Mouse (Mus musculus): ENCODE data around the gene Uncx. TPM values are rescaled to one million over a fixed set of nuclear protein-coding genes. Genes with fewer than 3 reads are reported as not detected.
"Not testable (repeated sequence)": the region's sequence is repeated elsewhere in the genome, so short reads cannot be mapped to it uniquely, and the experiment has no call there.

Gene Uncx
- polyA plus RNA-seq, 1 experiment = not detected

- DNase-seq (ENCODE audit: low read depth) = no peak
Measured at GRCm38 (mm10) chr5:139561363-139562001, 18.2 kb downstream of the Uncx start.

DNA sequence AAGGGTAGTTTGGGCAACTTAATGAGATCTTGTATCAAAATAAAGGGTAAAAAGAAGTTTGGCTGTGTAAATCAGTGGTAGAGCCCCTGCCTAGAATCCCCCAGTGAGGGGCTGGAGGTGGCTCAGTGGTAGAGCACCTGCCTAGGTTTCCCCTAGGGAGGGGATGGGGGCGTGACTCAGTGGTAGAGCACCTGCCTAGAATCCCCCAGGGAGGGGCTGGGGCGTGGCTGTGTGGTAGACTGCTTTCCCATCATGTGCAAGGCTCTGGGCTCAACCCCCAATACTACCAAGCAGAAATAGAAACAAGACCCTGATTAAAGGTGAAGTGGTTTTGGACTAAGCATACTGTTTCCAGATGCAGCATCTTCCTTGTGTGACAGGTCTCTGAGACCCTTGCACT, 21.4 kb downstream of the Uncx start:
- no peak for DNase-seq (ENCODE audit: low read depth)

DNA sequence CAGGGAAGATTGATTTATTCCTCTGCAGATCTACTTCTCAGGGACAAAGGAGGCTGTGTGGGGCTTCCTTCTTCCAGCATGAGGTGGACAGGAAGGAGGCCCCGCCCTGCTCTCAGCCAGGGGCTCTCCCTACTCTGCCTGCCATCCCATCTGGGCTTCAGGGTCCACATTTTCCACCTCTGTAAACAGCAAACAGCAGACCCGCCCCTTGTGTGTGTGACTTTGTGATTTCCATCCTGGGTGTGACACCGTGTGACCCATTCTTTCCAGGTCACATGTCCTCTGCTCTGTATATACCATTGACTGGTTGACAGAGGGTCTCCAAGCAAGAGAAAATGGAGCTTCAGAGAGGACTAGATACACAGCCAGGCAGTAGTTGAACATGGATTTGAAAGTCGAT, 22.2 kb downstream of the Uncx start:
- DNase-seq (ENCODE audit: low read depth) = no peak

- no peak for DNase-seq (ENCODE audit: low read depth)
Measured at GRCm38 (mm10) chr5:139566640-139567399, 23.5 kb downstream of the Uncx start.

GRCm38 (mm10) chr5:139568079-139568478, 24.8 kb downstream of the Uncx start:
- DNase-seq (ENCODE audit: low read depth) = no peak

DNA sequence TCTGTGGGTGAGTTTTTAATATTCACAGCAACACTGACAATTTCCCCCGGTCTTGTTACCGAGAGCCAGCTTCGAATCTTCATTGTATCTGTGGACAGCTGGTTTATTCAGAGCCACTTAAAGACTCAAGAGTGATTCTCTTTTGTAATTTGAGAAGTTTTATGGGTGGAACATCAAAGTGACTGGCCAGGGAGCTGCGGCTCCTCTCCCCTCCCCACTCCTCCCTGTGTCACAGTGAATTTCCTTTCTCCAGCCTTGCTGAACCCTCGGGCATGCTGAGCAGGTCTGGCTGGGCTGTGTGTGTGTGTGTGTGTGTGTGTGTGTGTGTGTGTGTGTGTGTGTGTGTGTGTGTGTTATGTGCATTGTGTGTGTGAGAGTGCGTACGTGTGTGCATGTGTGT, 29.2 kb downstream of the Uncx start:
- no peak for DNase-seq (ENCODE audit: low read depth)

DNA sequence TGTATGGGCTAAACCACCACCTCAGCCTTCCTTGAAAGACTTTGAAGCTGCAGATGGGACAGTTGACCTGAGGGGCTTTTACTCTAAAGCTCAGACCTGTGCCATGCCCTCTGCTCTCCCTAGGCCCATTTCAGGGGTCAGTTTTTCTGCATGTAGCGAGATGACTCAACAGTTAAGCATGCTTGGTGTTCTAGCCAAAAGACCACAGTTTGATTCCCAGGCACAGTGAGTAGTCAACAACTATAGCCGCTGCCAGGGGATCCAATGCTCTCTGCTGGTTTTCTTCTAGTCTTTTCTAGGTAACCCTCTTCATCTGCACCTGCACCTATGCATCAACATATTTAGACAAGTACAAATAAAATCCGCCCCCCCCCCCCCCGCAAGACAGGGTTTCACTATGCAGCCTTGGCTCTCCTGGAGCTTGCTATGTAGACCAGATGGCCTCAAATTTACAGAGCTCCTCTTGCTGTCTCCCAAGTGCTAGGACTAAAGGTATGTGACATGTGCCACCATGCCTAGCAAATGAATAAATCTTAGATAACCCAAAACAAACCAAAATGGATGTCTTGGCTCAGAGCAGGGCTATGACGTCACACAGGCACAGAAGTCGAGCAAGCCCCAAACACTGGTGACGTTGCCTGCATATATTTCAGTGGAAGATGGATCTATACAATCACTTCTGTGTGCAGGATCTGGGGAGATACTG, 30.5 kb downstream of the Uncx start:
- no peak for DNase-seq (ENCODE audit: low read depth)

DNA sequence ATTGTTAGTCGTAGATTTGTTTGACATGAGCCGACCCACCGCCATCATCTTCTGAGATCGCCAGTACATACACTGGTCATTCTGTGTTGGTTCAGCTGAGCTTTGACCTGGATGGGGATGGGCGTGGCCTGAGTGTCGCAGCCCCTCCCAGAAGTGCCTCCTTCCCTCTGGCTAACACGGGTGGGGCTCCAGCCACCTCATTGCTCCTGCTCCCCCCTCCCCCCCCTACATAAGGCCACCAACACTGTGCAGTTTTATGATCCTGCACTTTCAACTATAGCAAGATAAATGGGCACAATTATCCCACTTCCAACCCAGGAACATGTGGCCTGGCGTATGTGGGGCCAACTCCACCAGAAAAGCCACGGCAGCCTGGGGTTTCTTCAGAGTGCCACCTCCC, 31.8 kb downstream of the Uncx start:
- DNase-seq (ENCODE audit: low read depth) = no peak

- no peak for DNase-seq (ENCODE audit: low read depth)
Measured at GRCm38 (mm10) chr5:139580171-139580743, 37.0 kb downstream of the Uncx start.

DNA sequence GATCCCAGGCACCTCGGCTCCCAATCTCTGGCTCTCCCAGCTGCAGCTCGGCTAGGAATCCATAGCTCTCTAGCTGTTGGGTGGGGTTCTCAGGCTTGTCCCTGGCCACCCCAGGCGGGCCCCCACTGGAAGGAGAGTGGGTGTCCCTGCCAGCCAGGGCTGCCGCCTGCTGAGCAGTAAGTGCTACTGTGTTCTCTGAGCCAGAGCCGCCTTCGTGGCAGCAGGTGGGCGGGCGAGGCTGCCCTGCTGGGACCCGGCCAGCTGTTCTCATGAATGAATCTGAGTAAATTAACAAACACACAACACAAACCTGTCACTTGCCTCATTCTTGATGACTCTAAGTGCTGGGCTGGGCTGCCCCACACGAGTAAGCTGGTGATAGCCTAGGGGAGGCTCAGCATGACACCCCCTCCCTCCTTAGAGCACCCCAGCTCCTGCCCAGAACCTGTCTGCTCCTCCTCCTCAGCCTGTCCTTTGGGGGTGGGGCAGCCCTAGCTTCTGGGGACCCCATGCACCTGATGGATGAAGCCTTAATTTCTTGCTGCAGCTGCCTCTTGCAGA, 38.1 kb downstream of the Uncx start:
- no peak for DNase-seq (ENCODE audit: low read depth)

DNA sequence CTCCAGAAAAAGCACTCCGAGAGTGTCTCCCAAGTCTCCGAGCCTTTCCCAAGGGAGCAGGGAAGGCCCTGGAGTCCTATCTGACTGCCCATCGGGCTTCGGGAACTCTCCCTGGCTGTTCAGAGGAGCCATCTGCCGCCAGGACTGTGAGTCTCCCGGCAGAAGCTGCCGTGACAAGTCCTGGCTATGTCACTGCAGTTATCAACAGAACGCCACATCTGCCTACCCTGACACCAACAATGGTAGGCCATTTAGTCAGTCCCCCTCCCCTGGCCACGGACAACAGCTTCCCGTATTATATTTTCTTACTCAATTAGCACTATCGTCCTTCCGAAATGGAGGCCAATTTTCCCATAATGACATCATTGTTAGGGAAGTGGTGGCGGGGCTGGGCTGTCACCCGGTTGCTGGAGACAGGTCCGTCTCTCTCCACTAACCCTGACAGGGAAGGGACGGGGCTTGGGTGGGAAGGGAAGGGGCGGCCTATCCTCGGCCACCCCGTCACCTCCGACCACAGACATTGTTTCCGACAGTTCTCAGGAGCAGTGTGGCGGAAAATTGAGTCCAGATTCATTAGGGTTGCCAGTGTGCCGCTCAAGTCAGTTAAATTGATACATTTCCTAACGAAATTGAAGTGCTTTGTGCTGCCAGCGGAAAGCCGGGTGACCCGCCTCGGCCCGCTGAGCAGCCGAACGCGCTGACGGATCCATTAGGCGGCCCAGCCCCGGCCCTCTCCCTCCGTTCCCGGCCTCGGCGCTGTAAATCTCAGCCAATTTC, 41.9 kb downstream of the Uncx start:
- DNase-seq (ENCODE audit: low read depth) = no peak

GRCm38 (mm10) chr5:139585748-139586060, 42.4 kb downstream of the Uncx start:
- DNase-seq (ENCODE audit: low read depth) = no peak

GRCm38 (mm10) chr5:139587459-139587858, 44.2 kb downstream of the Uncx start:
- not testable (repeated sequence) for DNase-seq (ENCODE audit: low read depth)

DNA sequence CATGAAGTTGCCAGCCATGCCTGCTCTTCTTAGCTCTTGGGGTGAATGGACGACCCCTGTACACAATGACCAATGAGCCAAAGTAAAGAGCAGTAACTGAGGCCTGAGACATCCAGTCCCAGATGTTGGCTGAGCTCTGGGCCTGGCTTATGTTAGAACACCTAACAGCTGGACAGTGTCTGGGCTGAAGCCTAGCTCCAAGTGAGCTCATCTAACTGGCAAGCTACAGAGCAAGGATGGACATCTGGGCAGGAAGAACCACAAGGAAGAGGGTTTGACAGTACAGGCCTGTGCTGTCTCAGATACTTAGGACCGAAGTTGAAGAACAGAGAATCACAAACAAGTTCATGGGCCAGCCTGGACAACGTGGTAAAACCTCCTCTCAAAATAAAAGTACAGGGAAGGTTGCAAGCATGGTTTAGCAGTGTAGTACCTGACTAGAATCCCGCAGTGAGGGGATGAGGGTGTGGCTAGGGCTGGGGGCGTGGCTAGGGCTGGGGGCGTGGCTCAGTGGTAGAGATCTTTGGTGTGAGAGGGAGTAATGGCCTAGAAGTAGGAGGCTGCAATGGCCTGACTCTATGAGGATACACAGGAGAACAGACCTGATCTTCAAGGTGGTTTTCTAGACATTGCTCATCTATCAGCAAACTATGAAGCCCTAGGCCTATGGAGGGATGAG, 47.5 kb downstream of the Uncx start:
- not testable (repeated sequence) for DNase-seq (ENCODE audit: low read depth)

DNA sequence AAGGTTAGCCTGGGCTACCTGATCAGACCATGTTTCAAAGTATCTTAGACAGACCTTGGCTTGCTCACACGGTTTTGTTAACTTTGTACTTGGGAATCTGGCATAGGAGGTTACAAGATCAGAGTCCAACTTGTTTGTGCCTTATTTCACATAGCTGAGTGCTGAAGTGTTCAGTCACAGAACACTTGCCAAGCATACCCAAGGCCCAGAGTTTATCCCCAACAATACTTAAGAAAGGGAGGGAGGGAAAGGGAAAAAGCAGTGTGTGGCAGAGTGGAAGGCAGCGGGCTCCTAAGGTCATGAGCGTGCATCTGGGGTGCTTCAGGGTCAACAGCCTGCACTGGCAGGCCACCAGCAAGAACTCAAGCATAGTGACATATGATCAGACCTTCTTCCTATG, 48.7 kb downstream of the Uncx start:
- no peak for DNase-seq (ENCODE audit: low read depth)

DNA sequence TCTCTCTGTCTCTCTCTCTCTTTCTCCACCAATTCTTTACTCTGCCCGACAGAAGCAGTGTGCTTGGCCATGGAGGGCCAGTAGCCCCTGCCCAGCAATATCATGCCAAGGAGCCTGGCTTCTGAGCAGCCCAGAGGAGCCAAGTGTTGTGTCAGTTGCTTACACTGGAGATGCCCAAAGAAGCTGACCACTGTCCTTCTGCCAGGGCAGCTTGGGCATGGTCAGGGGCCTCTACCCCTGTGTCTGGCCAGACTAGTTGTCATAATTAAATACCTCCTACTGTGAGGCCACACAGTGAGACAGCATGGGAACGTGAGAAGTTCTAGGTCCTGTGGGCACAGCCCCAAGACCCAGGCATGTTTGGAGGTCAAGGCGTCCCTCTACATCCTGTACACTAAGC, 49.6 kb downstream of the Uncx start:
- DNase-seq (ENCODE audit: low read depth) = no peak

DNA sequence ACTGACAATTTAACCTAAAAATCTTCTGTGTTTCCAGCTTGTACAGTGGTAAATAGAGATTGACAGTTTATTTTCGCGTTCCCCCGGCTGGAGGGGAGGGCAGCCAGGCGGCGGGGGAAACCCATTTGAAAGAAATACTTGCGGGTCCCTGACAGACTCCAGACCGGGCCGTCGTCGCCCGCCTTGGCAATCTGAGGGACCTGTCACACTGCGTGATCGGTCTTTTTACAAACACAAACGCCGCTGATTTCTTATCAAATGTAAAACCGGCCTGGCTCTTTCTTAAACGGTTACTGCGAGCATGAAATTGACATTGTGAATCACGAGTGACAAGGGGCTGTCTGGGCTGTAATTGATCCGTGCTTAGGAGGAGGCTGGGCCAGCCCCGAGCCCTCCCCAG, 50.5 kb downstream of the Uncx start:
- no peak for DNase-seq (ENCODE audit: low read depth)

DNA sequence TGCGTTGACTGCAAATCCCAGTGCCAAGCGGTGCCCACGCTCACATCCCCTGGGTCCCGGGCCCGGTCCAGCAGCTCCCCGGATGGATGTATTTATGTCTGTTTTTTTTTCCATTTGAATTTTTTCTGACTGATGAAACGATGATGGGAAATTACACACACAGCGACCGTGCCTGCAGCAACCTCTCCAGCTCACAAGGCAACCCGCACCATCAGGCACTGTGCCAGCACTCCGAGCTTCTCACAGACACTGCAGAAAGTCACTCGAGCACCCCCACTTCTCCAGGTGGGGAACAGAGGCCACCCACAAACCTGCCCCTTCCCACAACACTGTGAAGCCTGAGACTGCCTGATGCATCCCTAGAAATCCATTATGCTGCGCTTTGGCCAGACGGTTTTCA, 51.7 kb downstream of the Uncx start:
- no peak for DNase-seq (ENCODE audit: low read depth)
